ENCODE assay signal across 17 mouse cellular contexts in genomic region chr16:9819508-9819907, GRCm38 (mm10).
DNase-seq lines count a peak whose midpoint lies in the region; ATAC-seq lines count a peak whose summit lies in the region.
"Had no signal": no experiment of that assay in that cellular context is flagged by ENCODE, and none has a peak within 500 bp of the region (broad histone marks: within the 10 kb centered on the region; RNA-seq: fewer than 3 reads in every experiment).

No protein-coding gene starts in this region.

- no peak overlapping the region for H3K9ac ChIP-seq in midbrain, embryonic 14.5 days (replicated peaks; ENCODE audit: low read length)
- H3K9ac ChIP-seq in midbrain, embryonic 16.5 days (ENCODE audit: low read depth, low read length), result no peak overlapping the region
- H3K9ac ChIP-seq: forebrain, embryonic 15.5 days; lung, embryonic 15.5 days had no signal

- no peak overlapping the region for H3K4me2 ChIP-seq in midbrain, embryonic 14.5 days (ENCODE audit: low read length)
- H3K4me2 ChIP-seq in midbrain, embryonic 16.5 days (ENCODE audit: low read length), result no peak overlapping the region
- H3K4me2 ChIP-seq: forebrain, embryonic 15.5 days; lung, embryonic 15.5 days had no signal

- ATAC-seq in midbrain, embryonic 14.5 days (ENCODE audit: low FRiP score, low TSS enrichment), result no peak
- ATAC-seq in midbrain, embryonic 16.5 days, result no peak
- ATAC-seq: forebrain, embryonic 15.5 days had no signal

- 10% methylated on average over 3 of the region's 3 CpGs for WGBS in midbrain, embryonic 14.5 days
- WGBS in midbrain, embryonic 16.5 days, result 31% methylated on average over 3 of the region's 3 CpGs

- no peaks in the 10 kb centered on the region for H3K4me1 ChIP-seq in midbrain, embryonic 14.5 days (ENCODE audit: control insufficient read depth, insufficient read depth, low read length)
- no peaks in the 10 kb centered on the region for H3K4me1 ChIP-seq in midbrain, embryonic 16.5 days (ENCODE audit: control insufficient read depth, insufficient read depth, low read length)
- H3K4me1 ChIP-seq: forebrain, embryonic 15.5 days; heart, embryonic 10.5 days; lung, embryonic 15.5 days; megakaryocyte, embryonic 14.5 days had no signal

- H3K27me3 ChIP-seq in midbrain, embryonic 14.5 days (ENCODE audit: control insufficient read depth, insufficient read depth, low read length), result no peaks in the 10 kb centered on the region
- no peaks in the 10 kb centered on the region for H3K27me3 ChIP-seq in midbrain, embryonic 16.5 days (ENCODE audit: control insufficient read depth, insufficient read depth, low read depth, low read length)
- H3K27me3 ChIP-seq: forebrain, embryonic 15.5 days; lung, embryonic 15.5 days; megakaryocyte, embryonic 14.5 days had no signal

- H3K36me3 ChIP-seq in midbrain, embryonic 14.5 days (ENCODE audit: control insufficient read depth, insufficient read depth, low read length), result no peaks in the 10 kb centered on the region
- H3K36me3 ChIP-seq in midbrain, embryonic 16.5 days (ENCODE audit: control insufficient read depth, insufficient read depth, low read length), result no peaks in the 10 kb centered on the region
- H3K36me3 ChIP-seq: forebrain, embryonic 15.5 days; heart, embryonic 10.5 days; lung, embryonic 15.5 days had no signal

- no peak overlapping the region for H3K27ac ChIP-seq in midbrain, embryonic 14.5 days (replicated peaks; ENCODE audit: low read depth, low read length)
- no peak overlapping the region for H3K27ac ChIP-seq in midbrain, embryonic 16.5 days (ENCODE audit: low read length)
- H3K27ac ChIP-seq: forebrain, embryonic 15.5 days; heart, embryonic 10.5 days; lung, embryonic 15.5 days had no signal

- no peaks in the 10 kb centered on the region for H3K9me3 ChIP-seq in midbrain, embryonic 14.5 days (ENCODE audit: control insufficient read depth, low read length)
- H3K9me3 ChIP-seq in midbrain, embryonic 16.5 days (replicated peaks; ENCODE audit: control insufficient read depth, low read length, poor library complexity, severe bottlenecking), result no peaks in the 10 kb centered on the region
- H3K9me3 ChIP-seq: forebrain, embryonic 15.5 days; heart, embryonic 10.5 days; lung, embryonic 15.5 days had no signal

- no peak overlapping the region for H3K4me3 ChIP-seq in midbrain, embryonic 14.5 days (replicated peaks; ENCODE audit: low read depth, low read length)
- no peak overlapping the region for H3K4me3 ChIP-seq in midbrain, embryonic 16.5 days (ENCODE audit: low read depth, low read length)
- H3K4me3 ChIP-seq: forebrain, embryonic 15.5 days; heart, embryonic 10.5 days; lung, embryonic 15.5 days had no signal

- peak; percentile 54 for DNase-seq in heart, adult 11 months
- no peak for DNase-seq in heart, adult 18-20 months
- peak; percentile 6 for DNase-seq in midbrain, embryonic 14.5 days
- DNase-seq in cerebellum, adult 9-11 months, result peak; percentile 80
- DNase-seq in retina, postnatal 1 day, result peak; percentile 61
- no peak for DNase-seq in urinary bladder, postnatal 36 days (ENCODE audit: low spot score in 2 of 2)
- DNase-seq in urinary bladder, postnatal 10 days (ENCODE audit: low spot score), result no peak
- DNase-seq: adrenal gland, postnatal 10 days; heart, postnatal 4 days; kidney, adult 2 months; spleen, adult 18-20 months; thymus, postnatal 36 days had no signal

Comparison
In these comparisons a context has a peak if more than half of its experiments do, and no peak if none do; other contexts are left out.
1. DNase-seq: peak in heart, adult 11 months (single experiment), midbrain, embryonic 14.5 days (single experiment), cerebellum, adult 9-11 months (single experiment) and retina, postnatal 1 day (single experiment); none in heart, adult 18-20 months (0 of 2), urinary bladder, postnatal 36 days (0 of 2) and urinary bladder, postnatal 10 days (single experiment).